Mouse (Mus musculus) megakaryocyte, embryonic 14.5 days (primary cell): Measurements from ENCODE around the gene 4921524J17Rik. TPM values are rescaled to one million over a fixed set of nuclear protein-coding genes. Genes with fewer than 3 reads are reported as not detected.

ENCODE experiments used
- H3K27me3 ChIP-seq: replicated peaks from 2 replicates; pipeline ENCODE3; 2012; ENCODE audit warnings: inconsistent platforms
- H3K36me3 ChIP-seq: replicated peaks from 2 replicates; pipeline ENCODE3; 2012; ENCODE audit warnings: low read length, inconsistent platforms, mixed read lengths
- H3K4me1 ChIP-seq: 2 replicates; pipeline ENCODE4 v1.6.1; 2012; ENCODE audit warnings: inconsistent platforms
- H3K4me3 ChIP-seq: replicated peaks from 2 replicates; pipeline ENCODE3; 2012; ENCODE audit warnings: moderate library complexity, mild to moderate bottlenecking, inconsistent platforms
- H3K9me3 ChIP-seq: 2 replicates; pipeline ENCODE4 v1.6.1; 2012; ENCODE audit warnings: inconsistent platforms
- FLI1 ChIP-seq: IDR thresholded peaks from 2 replicates; pipeline ENCODE4 v1.6.1; 2012; ENCODE audit warnings: low read length, inconsistent platforms, mixed read lengths
- GATA1 ChIP-seq: IDR thresholded peaks from 3 replicates; pipeline ENCODE4 v1.6.1; 2012; ENCODE audit warnings: mixed read lengths, low read length, inconsistent platforms, borderline replicate concordance
- polyA plus RNA-seq: library from polyadenylated mRNA; stranded (reverse); fragments of >175 nt; gene quantifications from 2 replicates; pipeline ENCODE4 v1.2.3, GENCODE M21; 2012; ENCODE audit warnings: low replicate concordance; ENCODE audit not compliant: insufficient read depth

4921524J17Rik gene
- polyA plus RNA-seq, 1 experiment: 34.8 TPM

GRCm38 (mm10) chr8:85373435-85374039, 59.1 kb downstream of the 4921524J17Rik start:
- TF ChIP-seq GATA1 (no peak), FLI1 (no peak)
- no peak overlapping the region for H3K4me3 ChIP-seq
- no peaks in the 10 kb centered on the region for H3K36me3 ChIP-seq
- H3K4me1 ChIP-seq: peaks cover 30% of the 10 kb centered on the region
- no peaks in the 10 kb centered on the region for H3K9me3 ChIP-seq
- H3K27me3 ChIP-seq: no peaks in the 10 kb centered on the region

- H3K36me3 ChIP-seq: no peaks in the 10 kb centered on the region
These were observed 60.2 kb downstream of the 4921524J17Rik start for GRCm38 (mm10) chr8:85372465-85372839.

GRCm38 (mm10) chr8:85371736-85372464, 60.7 kb downstream of the 4921524J17Rik start:
- Histone ChIP-seq H3K9me3 (no peaks in the 10 kb centered on the region), H3K4me3 (no peak overlapping the region), H3K27me3 (no peaks in the 10 kb centered on the region), H3K36me3 (no peaks in the 10 kb centered on the region), H3K4me1 (peaks cover 25% of the 10 kb centered on the region)
- TF ChIP-seq GATA1 (no peak), FLI1 (no peak)

More at GRCm38 (mm10) chr8:85372465-85372839, 60.2 kb downstream of the 4921524J17Rik start:
- Histone ChIP-seq H3K4me3 (no peak overlapping the region), H3K27me3 (no peaks in the 10 kb centered on the region), H3K9me3 (no peaks in the 10 kb centered on the region), H3K4me1 (peaks cover 24% of the 10 kb centered on the region)
- no peak for TF ChIP-seq FLI1

GRCm38 (mm10) chr8:85365176-85365575, 67.5 kb downstream of the 4921524J17Rik start:
- no peak for TF ChIP-seq GATA1
- Histone ChIP-seq H3K9me3 (no peaks in the 10 kb centered on the region), H3K4me3 (no peak overlapping the region), H3K36me3 (no peaks in the 10 kb centered on the region), H3K4me1 (peaks cover 21% of the 10 kb centered on the region), H3K27me3 (peaks cover 1% of the 10 kb centered on the region)

GRCm38 (mm10) chr8:85364628-85365027, 68.0 kb downstream of the 4921524J17Rik start:
- Histone ChIP-seq H3K4me3 (no peak overlapping the region), H3K27me3 (peaks cover 1% of the 10 kb centered on the region), H3K4me1 (peaks cover 21% of the 10 kb centered on the region), H3K36me3 (no peaks in the 10 kb centered on the region), H3K9me3 (no peaks in the 10 kb centered on the region)
- TF ChIP-seq FLI1 (no peak), GATA1 (no peak)

- TF ChIP-seq FLI1 (no peak), GATA1 (no peak)
- Histone ChIP-seq H3K9me3 (no peaks in the 10 kb centered on the region), H3K4me3 (no peak overlapping the region), H3K27me3 (peaks cover 1% of the 10 kb centered on the region), H3K4me1 (peaks cover 21% of the 10 kb centered on the region), H3K36me3 (peaks cover 9% of the 10 kb centered on the region)
These were observed 69.2 kb downstream of the 4921524J17Rik start for GRCm38 (mm10) chr8:85363406-85363805.

- Histone ChIP-seq H3K4me3 (no peak overlapping the region), H3K9me3 (no peaks in the 10 kb centered on the region), H3K4me1 (peaks cover 19% of the 10 kb centered on the region), H3K27me3 (peaks cover 1% of the 10 kb centered on the region), H3K36me3 (peaks cover 9% of the 10 kb centered on the region)
- TF ChIP-seq FLI1 (no peak), GATA1 (no peak)
These were observed 70.4 kb downstream of the 4921524J17Rik start for GRCm38 (mm10) chr8:85362211-85362610.

Other genes starting within 250 kb of the 4921524J17Rik start
- not detected in 2 replicates for gene Olfr371, start 206.8 kb downstream of the 4921524J17Rik start, polyA plus RNA-seq
- gene Orc6, start 133.2 kb downstream of the 4921524J17Rik start, polyA plus RNA-seq: 5.9 TPM in 1 of 2 replicates, not detected in the other
- 3.8 TPM in 1 of 2 replicates, not detected in the other for gene Vps35, start 133.0 kb downstream of the 4921524J17Rik start, polyA plus RNA-seq
- 4.2 TPM in 1 of 2 replicates, not detected in the other for gene Mylk3, start 46.5 kb downstream of the 4921524J17Rik start, polyA plus RNA-seq
- gene Gpt2, start 59.7 kb upstream of the 4921524J17Rik start, polyA plus RNA-seq: 2.5 and 4.4 TPM in 2 replicates
- 22.8 and 44.5 TPM in 2 replicates for gene Dnaja2, start 122.5 kb upstream of the 4921524J17Rik start, polyA plus RNA-seq